Mouse (Mus musculus) CD4-positive, CD25-positive, alpha-beta regulatory T cell, adult 2 months (primary cell): ENCODE data around the gene Gnb3.
"Not testable (repeated sequence)": the region's sequence is repeated elsewhere in the genome, so short reads cannot be mapped to it uniquely, and the experiment has no call there.

Source experiments
- DNase-seq: peaks from one replicate; pipeline ENCODE4 v3.0.0-alpha.2; 2012; ENCODE audit warnings: low read depth, low spot score

Gene Gnb3

GRCm38 (mm10) chr6:124857840-124858530, 17.9 kb upstream of the Gnb3 start:
- DNase-seq: no peak

- peak; percentile 85 for DNase-seq
These were observed 17.1 kb upstream of the Gnb3 start, which contains the start of gene P3h3 for GRCm38 (mm10) chr6:124856916-124857839. P3h3 (minus strand) TSS chr6:124857752.

DNA sequence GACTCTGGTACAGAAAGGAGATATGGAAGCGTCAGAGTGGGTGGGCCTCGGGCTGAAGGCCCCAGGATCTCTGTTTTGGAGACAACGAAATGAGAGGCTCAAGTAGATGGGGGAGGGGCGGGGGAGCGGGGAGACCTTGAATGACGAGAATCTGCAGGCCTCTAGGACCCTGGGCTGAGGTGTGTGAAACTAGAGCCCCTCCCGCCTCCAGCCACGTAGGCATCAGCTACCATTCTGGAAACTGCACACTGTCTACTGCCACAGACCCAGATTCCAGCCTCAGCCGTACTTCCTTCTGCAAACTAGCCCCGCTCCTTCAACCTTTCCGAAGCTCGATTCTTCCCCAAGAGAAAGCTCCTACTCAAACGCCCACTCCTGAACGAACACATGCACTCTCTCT, 16.2 kb upstream of the Gnb3 start:
- DNase-seq: no peak

DNA sequence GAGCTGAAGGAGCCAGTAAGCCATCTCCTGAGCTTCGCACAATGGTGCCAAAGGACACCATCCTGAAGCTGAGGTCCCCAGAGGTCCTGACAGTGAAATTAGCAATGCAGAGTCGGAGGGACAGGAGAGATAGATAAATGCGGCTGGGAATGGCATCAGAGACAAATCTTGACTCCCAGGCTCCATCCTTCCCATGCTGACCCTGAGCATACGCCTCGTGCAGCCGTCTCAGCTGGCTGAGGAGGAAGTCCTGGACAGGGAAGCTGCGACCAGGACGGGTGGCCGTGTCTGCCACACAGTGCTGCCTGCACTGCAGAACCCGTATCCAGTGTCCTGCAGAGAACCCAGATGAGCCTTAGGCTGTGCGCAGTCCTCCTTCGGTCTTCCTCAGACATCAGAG, 14.6 kb upstream of the Gnb3 start:
- no peak for DNase-seq

GRCm38 (mm10) chr6:124850535-124850934, 10.5 kb upstream of the Gnb3 start:
- DNase-seq: no peak

- DNase-seq: peak; percentile 92
These were observed 7.2 kb upstream of the Gnb3 start for GRCm38 (mm10) chr6:124847305-124847704.

DNA sequence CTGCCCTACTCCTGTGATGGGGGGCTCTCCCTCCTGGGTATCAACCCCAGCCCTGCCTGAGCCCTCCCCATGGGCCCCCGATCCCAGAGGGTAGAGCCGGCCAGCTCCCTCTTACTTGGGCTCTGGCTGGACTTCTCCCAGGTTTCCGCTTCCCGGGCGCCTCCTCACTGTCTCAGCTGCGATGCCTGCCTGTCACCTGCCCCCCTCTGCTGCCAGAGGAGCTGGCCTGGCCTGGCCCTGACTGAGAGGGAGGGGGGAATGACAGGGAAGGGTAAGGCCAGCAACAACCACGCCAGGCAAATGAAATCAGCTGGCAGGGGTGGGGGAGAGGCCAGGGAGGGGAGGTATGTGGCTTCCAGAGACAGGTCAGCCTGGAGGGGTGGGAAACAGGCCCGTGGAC, 270 bp downstream of the Gnb3 start:
- DNase-seq: no peak

- DNase-seq: no peak
These were observed 3.7 kb downstream of the Gnb3 start for GRCm38 (mm10) chr6:124836411-124836810.

GRCm38 (mm10) chr6:124835531-124835930, 4.5 kb downstream of the Gnb3 start:
- DNase-seq: no peak

DNA sequence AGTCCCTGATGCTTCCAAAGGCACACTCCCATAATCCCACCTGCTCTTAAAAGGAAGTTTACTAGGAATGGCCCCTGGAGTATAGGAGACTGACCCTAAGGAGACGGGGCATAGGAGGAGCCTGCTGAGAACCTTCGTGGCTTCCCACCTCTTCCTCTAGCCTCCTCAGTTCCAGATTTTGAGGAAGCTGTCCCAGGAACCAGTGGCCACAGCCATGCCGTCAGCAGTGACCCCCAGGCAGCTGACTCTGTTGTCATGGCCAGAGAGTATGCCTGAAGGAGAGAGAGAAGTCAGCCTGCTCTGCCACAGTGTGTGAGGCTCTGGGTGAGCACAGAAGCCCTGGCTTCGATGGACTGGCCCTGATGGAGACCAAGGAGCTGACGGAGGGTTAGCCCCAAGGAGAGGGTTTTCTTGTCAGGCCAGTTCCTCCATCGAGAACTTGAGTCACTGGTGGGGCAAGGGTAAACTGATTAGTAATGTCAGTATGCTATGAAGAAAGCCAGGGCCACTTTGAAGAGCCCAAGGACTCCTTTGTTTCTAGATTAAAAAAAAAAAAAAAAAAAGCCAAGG, 5.5 kb downstream of the Gnb3 start:
- DNase-seq: no peak

GRCm38 (mm10) chr6:124831649-124832048, 8.4 kb downstream of the Gnb3 start:
- no peak for DNase-seq

GRCm38 (mm10) chr6:124831199-124831598, 8.9 kb downstream of the Gnb3 start:
- not testable (repeated sequence) for DNase-seq

DNA sequence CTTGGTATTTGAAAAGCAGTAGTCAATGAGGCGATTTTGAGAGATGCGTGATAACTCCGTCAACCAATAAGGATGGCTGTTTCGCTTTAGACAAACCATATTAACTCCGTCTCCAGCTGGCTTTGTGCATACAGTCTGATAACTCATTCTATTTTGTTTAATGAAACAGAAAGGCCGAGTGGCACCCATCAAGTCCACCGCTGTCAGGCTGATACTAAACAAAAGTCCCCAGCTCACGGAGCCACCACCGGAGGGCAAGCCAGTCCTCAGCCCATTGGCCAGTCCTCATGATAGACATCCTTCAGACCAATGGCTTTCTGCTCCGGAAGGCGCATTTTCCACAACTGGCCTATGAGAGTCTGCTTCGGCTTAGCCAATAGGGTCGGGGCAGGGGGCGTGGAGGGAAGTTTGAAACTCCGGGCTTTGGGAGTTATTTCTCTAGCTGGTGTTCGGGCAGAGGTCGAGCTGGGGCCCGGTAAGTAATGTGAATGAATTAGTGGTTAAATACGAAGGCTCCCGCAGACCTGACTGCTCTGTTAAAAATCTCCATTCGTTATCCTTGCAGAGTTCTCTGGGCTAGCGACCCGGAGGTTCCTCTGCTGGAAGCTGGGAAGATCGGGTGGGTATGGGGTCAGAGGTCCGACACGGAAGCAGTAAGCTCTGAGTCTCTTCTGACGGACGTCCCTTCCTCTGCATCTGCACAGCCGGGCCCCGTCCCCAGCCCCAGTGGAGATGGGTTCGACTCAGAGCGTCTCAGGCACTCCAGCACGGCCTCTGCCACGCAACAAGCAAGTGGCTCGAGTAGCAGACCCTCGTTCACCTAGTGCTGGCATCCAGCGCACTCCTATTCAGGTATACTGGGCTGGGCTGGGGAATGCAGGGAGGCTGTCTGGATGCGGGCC, 10.0 kb downstream of the Gnb3 start:
- DNase-seq: peak; percentile 95

- DNase-seq: peak; percentile 99
These were observed 10.9 kb downstream of the Gnb3 start, which contains the start of the genes Usp5 and Cdca3 for GRCm38 (mm10) chr6:124828868-124829798. Usp5 (minus strand) TSS chr6:124829484. Cdca3 (plus strand) TSS chr6:124829547.

- DNase-seq: peak; percentile 57
These were observed 11.9 kb downstream of the Gnb3 start for GRCm38 (mm10) chr6:124828101-124828592.

- DNase-seq: no peak
These were observed 18.0 kb downstream of the Gnb3 start for GRCm38 (mm10) chr6:124822049-124822448.

DNA sequence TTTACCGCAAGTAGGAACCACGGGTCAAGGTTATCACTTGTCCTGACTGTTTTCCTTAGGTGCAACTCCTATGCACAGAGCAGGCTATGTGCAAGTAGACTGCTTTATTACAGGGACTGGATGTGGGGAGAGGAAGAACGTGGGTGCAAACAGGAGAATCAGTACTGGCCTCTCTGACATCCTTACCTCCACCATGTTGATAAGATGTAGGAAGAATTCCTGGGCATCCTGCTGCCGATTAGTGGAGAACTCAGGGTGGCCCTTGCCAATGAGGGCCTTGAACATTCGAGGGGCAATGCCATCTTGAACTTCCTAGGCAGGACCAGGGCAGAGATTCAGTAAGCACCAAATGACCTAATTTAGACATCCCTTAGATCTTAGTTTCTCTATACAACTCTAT, 19.2 kb downstream of the Gnb3 start:
- DNase-seq: no peak

- DNase-seq: no peak
These were observed 22.1 kb downstream of the Gnb3 start for GRCm38 (mm10) chr6:124817971-124818370.

DNA sequence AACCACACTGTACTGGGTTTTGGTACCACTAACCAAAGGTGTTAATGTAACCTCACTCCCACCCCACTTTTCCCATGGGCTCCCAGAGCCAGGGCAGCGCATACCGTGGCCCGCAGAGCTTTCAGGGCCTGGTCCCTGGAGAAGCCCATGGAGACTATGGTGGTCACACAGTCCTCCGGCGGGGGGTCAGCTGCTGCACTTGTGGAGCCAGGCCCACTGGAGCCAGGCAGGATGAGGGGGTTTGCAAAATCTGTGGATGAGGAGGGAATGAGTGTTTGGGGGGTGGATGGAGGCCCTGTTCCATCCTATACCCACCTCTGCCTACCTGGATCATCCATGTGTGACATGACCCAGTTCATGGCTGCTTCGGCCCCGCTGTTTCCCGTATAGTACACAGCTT, 22.5 kb downstream of the Gnb3 start:
- no peak for DNase-seq

- no peak for DNase-seq
These were observed 22.9 kb downstream of the Gnb3 start for GRCm38 (mm10) chr6:124817125-124817524.
